Mouse (Mus musculus) midbrain, embryonic 11.5 days (tissue): ENCODE results near the gene Gm382. TPM values are rescaled to one million over a fixed set of nuclear protein-coding genes. Genes with fewer than 3 reads are reported as not detected.

Source experiments
- ATAC-seq: fragments of 200-750 bp; cut with Nextera tagmentation; 2 replicates; pipeline ENCODE4 v1.8.0; 2017; ENCODE audit warnings: moderate TSS enrichment, moderate library complexity; ENCODE audit not compliant: low FRiP score
- DNase-seq: peaks from one replicate; pipeline ENCODE4 v3.0.0; 2015; ENCODE audit warnings: low spot score; ENCODE audit errors: missing footprints
- H3K27ac ChIP-seq: fragments of 300-500 bp; sonication (generic); 2 replicates; pipeline ENCODE4 v1.5.1; 2014; ENCODE audit warnings: low read depth, low read length
- H3K27me3 ChIP-seq: fragments of 300-500 bp; sonication (generic); 2 replicates; pipeline ENCODE4 v1.6.1; 2014; ENCODE audit warnings: mild to moderate bottlenecking, low read length, moderate library complexity, mixed read lengths; ENCODE audit not compliant: control insufficient read depth, insufficient read depth
- H3K36me3 ChIP-seq: fragments of 300-500 bp; sonication (generic); 2 replicates; pipeline ENCODE4 v1.6.1; 2014; ENCODE audit warnings: mild to moderate bottlenecking, low read length, moderate library complexity, mixed read lengths; ENCODE audit not compliant: control insufficient read depth, insufficient read depth
- H3K4me1 ChIP-seq: fragments of 300-500 bp; sonication (generic); 2 replicates; pipeline ENCODE4 v1.6.1; 2014; ENCODE audit warnings: low read length; ENCODE audit not compliant: control insufficient read depth, insufficient read depth
- H3K4me2 ChIP-seq: fragments of 300-500 bp; sonication (generic); 2 replicates; pipeline ENCODE4 v1.6.1; 2014; ENCODE audit warnings: mild to moderate bottlenecking, moderate library complexity
- H3K4me3 ChIP-seq: fragments of 300-500 bp; sonication (generic); 2 replicates; pipeline ENCODE4 v1.5.1; 2014; ENCODE audit warnings: low read depth, low read length
- H3K9ac ChIP-seq: fragments of 300-500 bp; sonication (generic); 2 replicates; pipeline ENCODE4 v1.6.1; 2014; ENCODE audit warnings: low read length
- H3K9me3 ChIP-seq: fragments of 300-500 bp; sonication (generic); 2 replicates; pipeline ENCODE4 v1.6.1; 2016; ENCODE audit warnings: low read length; ENCODE audit not compliant: control insufficient read depth
- WGBS: fragments of 180-500 bp; shearing (Covaris S2); extraction: QIAGEN DNeasy Blood & Tissue Kit; methylation state at CpG from one replicate; pipeline ENCODE4 v1.1.7; 2014; 5-methylcytosine and 5-hydroxymethylcytosine counted together
- polyA plus RNA-seq: library from polyadenylated mRNA; unstranded; fragments of >200 nt; fragmentation: Nextera tagmentation; extraction: Ambion mirVana; gene quantifications from 2 replicates; pipeline ENCODE4 v1.2.1, GENCODE M21; 2014

Gm382 gene
- not detected in 2 replicates for polyA plus RNA-seq

- no peaks in the 10 kb centered on the region for H3K27me3 ChIP-seq
- H3K27ac ChIP-seq, result no peak within 1 kb of the TSS
- ATAC-seq, result no peak
- WGBS, result 83% methylated on average over 1 of the region's 1 CpGs
- no peaks in the 10 kb centered on the region for H3K9me3 ChIP-seq
- H3K36me3 ChIP-seq, result no peaks in the 10 kb centered on the region
- H3K4me2 ChIP-seq, result no peak within 1 kb of the TSS
- no peak for DNase-seq
- H3K4me3 ChIP-seq, result no peak within 1 kb of the TSS
- no peaks in the 10 kb centered on the region for H3K4me1 ChIP-seq
- no peak within 1 kb of the TSS for H3K9ac ChIP-seq
Measured at GRCm38 (mm10) chrX:127039672-127040071, at the start of gene Gm382. Gene Gm382 (plus strand): TSS chrX:127039972.

GRCm38 (mm10) chrX:127070179-127070578, 30.4 kb downstream of the Gm382 start:
- no peaks in the 10 kb centered on the region for H3K36me3 ChIP-seq

DNA sequence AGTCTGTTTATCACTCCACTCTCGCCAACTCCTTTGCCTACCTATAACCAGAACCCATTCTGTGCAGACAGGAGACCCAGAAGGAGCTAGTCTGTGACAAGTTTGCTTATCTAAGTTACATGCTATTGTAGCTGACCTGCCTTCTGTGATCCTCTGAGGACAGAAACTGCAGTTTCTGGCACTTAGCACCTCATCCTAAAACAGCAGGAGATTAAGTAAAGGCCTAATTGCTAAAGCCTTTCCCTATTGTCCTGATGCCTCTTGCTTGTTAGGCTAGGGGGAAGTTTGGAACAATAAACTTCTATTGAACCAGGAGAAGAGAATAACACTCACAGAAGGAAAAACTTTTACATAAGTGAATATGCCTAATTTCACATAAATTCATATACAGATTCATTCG, 51.5 kb downstream of the Gm382 start:
- 71% methylated on average over 2 of the region's 2 CpGs for WGBS

More at GRCm38 (mm10) chrX:127070179-127070578, 30.4 kb downstream of the Gm382 start:
- H3K9me3 ChIP-seq, result no peaks in the 10 kb centered on the region
- no peak overlapping the region for H3K4me3 ChIP-seq
- H3K27me3 ChIP-seq, result no peaks in the 10 kb centered on the region
- no peak overlapping the region for H3K27ac ChIP-seq
- 95% methylated on average over 2 of the region's 2 CpGs for WGBS
- no peak overlapping the region for H3K9ac ChIP-seq
- ATAC-seq (no peak), DNase-seq (no peak)
- H3K4me1 ChIP-seq, result no peaks in the 10 kb centered on the region
- no peak overlapping the region for H3K4me2 ChIP-seq

DNA sequence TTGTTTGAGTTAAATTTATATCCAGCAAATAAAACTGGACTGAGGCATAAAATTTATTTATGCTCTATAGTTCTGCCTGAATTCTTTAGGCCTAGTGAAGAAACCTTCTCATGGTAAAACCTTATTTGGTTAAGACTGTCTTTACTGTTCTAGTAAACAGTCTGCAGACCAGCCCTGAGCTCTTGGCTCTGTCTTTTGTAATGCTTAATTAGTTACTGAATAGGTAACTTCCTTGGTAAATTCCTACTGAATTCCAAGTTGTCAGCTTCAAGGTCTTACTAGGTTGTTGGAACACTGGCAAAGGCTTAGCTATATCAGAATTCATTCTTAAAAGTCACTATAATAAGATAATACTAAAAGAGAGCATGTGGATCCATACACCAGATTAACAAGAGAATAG, 53.3 kb downstream of the Gm382 start:
- no peak for ATAC-seq
- H3K9ac ChIP-seq, result no peak overlapping the region
- H3K4me1 ChIP-seq, result no peaks in the 10 kb centered on the region
- DNase-seq, result no peak
- H3K27me3 ChIP-seq, result no peaks in the 10 kb centered on the region
- no peak overlapping the region for H3K27ac ChIP-seq
- no peaks in the 10 kb centered on the region; the same call in 1 of the 2 replicates for H3K9me3 ChIP-seq
- H3K4me2 ChIP-seq, result no peak overlapping the region
- no peak overlapping the region for H3K4me3 ChIP-seq
- H3K36me3 ChIP-seq, result no peaks in the 10 kb centered on the region

More for the DNA sequence above, 51.5 kb downstream of the Gm382 start:
- Histone ChIP-seq H3K36me3 (no peaks in the 10 kb centered on the region), H3K4me1 (no peaks in the 10 kb centered on the region), H3K4me3 (no peak overlapping the region), H3K4me2 (no peak overlapping the region), H3K9me3 (no peaks in the 10 kb centered on the region), H3K9ac (no peak overlapping the region), H3K27me3 (no peaks in the 10 kb centered on the region), H3K27ac (no peak overlapping the region)
- no peak for ATAC-seq
- DNase-seq, result no peak

DNA sequence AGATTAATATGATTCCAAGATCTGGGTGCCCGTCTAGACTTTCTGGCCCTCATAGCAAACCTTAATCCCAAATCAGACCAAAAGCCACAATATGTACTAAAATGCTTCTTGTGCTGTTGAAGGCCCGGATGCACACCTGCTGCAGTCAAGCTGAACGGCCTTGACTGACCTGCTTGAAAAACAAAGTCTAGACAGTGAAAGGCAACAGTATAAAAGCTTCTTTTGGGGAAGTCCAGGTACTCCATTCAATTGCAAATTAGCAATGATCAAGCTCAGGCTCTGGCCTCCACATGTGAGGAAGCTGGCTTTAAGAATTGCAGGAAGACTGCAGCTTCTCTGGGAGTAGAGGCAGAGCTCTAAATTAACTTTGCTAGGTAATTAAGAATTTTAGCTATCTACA, 54.2 kb downstream of the Gm382 start:
- DNase-seq, result no peak

DNA sequence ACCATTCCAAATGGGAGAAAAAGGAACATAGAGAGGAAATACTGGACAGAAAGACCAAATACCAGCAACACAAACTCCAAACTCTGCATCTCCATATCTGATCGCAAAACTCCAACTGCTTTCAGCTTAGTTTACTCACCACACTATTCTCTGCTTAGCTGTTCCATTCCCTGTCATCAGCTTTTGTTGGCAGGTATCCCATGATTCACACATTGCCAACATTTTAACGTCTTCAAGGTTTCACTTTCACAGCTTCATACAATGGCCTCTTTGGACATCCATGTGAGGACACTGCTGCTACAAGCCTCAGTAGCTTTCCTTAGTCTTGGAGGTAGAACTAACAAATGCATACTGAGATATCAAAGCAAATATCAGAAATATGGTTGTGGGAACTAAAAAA, 64.6 kb downstream of the Gm382 start:
- no peaks in the 10 kb centered on the region for H3K27me3 ChIP-seq
- ATAC-seq, result no peak
- no peaks in the 10 kb centered on the region for H3K4me1 ChIP-seq
- no peak overlapping the region for H3K27ac ChIP-seq
- H3K9me3 ChIP-seq, result no peaks in the 10 kb centered on the region
- WGBS, result 87% methylated on average over 2 of the region's 2 CpGs
- no peak overlapping the region for H3K4me3 ChIP-seq
- no peak overlapping the region for H3K4me2 ChIP-seq
- no peaks in the 10 kb centered on the region for H3K36me3 ChIP-seq
- H3K9ac ChIP-seq, result no peak overlapping the region
- no peak for DNase-seq

More for the DNA sequence above, 54.2 kb downstream of the Gm382 start:
- 78% methylated on average over 3 of the region's 3 CpGs for WGBS
- Histone ChIP-seq H3K27ac (no peak overlapping the region), H3K27me3 (no peaks in the 10 kb centered on the region), H3K9ac (no peak overlapping the region), H3K4me3 (no peak overlapping the region), H3K9me3 (no peaks in the 10 kb centered on the region; the same call in 1 of the 2 replicates), H3K4me2 (no peak overlapping the region), H3K4me1 (no peaks in the 10 kb centered on the region), H3K36me3 (no peaks in the 10 kb centered on the region)
- no peak for ATAC-seq

Other genes starting within 250 kb of the Gm382 start
- gene 4932411N23Rik, start 224.1 kb upstream of the Gm382 start, polyA plus RNA-seq, result not detected in 2 replicates